Mouse (Mus musculus): ENCODE data around the gene Prss45. TPM values are rescaled to one million over a fixed set of nuclear protein-coding genes. Genes with fewer than 3 reads are reported as not detected.
A peak's percentile ranks its signal among the peaks of the same experiment; 100 is the strongest.

Prss45 gene
- total RNA-seq, 2 experiments from 2014 or later, result not detected

DNA sequence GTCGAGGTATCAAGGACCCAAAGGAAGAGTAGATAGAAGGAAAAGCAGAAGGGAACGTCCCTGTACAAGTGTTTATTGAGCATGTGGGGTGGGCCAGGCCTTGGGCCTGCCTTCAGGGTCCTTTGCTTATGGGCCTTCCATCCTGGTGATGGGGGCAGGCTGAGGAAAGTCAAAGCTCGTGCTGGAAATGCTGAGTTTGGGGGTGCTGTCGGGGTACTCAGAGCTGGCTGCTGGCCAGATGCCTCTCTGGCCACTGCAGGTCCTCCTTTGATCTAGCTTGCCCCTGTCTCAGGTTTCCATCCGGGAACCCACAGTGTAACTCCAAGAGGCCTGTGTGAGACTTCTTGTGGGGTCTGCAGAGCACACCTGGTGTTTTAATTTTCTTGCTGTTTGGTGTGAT lies 24.1 kb downstream of the Prss45 start:
- no peak for DNase-seq

DNA sequence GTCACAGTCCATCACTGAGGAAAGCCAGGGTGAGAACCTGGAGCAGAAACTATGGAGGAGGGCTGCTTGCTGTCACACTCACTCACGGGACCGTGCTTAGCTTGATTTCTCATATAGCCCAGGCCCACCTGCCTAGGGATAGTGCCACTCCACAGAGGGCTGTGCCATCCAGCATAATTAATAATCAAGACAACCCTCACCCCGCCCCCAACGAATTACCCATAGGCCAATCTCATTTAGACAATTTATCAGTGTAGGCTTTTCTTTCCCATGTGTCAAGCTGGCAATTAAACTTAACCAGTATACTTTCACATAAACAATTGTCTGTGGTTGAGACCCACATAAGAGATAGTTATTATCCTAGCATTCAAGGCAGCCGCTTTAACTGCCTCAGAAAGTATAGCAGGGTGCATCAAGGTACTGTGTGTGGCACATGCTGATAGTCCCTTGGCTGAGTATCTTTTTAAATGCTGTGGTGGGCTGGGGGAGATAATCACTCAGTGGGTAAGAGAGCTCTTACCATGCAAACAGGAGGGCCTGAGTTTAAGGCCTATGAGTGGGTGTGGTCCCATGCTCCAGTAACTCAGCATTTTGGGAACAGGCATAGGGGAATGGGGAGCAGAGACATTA lies 24.7 kb downstream of the Prss45 start:
- DNase-seq, result no peak

DNA sequence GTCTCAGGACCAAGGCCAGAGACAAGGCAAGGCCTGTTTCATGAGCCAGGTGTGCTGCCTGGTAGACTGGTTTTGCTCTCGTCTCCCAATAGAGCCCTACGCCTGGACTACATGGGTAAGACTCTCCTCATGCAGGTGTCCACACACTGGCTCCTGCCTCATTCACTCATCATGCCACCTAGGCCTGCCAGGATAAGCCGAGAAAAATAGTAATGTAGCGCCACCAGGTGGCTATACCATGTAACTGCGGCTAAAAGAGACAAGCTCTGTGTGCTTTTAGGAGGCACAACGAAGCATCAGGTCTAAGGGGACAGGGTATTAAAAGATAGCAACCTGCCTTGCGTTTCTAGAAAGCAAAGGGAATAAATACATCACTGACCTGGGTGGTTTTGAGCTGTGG lies 36.6 kb downstream of the Prss45 start:
- DNase-seq, result peak; percentile 74

DNA sequence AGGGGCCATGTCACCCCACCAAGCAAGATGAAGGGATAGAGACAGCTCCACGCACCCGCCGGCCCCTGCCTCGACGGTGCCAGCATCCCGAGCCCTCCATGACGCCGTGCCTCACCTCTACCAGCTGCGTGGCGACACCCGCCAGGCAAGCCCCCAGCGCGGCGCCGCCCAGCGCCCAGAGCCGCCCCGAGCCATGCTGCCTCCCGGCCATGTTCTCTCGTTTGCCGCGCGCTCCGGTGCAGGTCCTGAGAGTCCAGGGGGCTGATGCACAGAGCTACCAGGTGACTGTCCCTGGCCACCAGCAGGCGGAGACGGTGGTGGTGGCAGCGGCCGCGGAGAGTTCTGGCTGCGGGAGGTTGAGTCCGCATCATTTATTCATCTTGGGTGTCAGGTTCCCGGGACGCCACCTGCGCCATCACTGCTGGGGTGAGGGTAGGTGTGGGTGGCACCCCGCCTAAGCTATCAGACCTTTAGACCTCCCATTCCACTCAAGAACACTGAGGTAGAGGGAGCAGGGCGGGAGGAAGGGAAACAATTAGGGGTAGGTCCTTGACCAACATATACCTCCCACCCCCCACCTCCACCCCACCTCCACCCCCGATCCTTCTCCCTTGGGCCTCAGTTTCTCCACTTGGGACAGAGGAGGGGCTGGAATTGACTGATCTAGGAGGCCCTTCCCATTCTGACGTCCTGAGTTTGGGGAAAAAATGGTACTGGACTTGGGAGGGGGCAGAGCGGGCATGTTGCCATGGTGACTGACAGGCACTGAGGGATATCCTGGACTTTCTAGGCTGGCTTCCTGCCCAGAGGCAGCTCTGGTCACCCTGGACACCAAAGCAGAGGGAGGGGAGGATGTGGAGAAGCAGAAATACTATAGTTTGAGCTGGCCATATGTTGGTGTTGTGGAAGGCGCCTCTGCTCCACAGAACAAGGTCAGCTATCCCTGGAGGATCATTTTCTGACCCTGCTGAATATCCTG lies 39.6 kb downstream of the Prss45 start:
- DNase-seq, result peak; percentile 66

DNA sequence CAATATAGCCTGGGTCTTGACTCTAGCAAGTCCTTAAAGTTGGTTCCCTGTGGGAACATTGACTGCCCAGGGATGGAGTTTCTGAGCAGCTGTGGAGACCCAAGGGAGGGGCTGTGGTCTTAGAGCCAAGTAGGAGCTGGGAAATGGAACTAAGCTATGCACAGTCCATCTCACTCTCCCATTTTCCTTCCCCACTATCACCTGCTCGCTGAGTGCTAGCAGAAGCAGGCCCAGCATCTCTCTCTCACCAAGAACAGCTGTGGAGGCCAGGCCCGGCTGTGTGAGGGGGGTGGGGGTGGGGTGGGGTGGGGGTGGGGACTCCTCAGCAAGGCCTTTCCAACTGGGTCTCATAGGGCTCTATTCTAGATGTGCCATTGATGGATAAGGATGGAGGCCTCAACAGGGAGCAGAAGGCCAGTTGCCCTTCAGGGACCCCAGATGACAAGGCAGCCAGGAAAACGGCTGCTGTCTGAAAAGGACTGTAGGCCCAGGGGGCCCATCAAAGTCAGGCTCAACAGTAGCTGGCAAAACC lies 40.3 kb downstream of the Prss45 start:
- DNase-seq, result no peak

DNA sequence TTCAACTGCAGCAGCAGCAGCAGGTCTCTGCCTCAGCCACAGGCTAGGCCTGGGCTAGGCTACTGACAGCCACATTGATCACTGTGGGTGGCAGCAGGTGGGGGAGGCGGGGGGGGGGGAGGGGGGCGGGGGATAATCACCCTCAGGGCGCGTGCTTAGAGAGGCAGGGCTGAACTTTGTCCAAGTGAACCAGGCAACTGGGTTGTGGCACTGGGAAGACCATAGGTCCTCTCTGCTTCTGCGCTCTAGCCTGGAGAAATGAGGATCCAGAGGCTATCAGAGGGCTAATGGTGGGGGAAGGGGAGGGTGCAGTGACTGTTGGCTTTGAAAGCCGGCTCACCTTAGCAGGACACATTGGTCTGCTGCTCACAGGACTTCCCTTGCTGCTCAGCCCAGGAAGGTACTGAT lies 40.9 kb downstream of the Prss45 start:
- DNase-seq, result no peak

DNA sequence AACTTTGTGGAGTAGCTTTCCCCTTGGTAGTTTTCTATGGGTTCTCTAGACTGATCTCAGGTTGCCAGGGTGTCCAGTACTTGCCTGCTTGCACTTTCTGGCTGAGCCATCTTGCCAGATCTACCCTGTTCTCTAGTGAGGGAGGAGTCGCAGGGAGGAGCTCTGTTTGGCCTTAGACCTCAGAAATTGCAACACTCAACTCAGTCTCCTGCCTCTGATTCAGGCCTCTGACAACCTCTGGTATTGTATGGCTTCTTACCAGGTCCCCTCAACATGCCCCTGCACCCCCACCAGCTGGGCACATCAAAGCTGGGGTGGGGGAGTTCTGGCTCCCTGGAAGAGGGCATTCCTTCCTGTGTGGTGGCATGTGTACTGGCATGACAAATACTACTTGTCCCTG lies 43.0 kb downstream of the Prss45 start:
- peak; percentile 35 for DNase-seq

DNA sequence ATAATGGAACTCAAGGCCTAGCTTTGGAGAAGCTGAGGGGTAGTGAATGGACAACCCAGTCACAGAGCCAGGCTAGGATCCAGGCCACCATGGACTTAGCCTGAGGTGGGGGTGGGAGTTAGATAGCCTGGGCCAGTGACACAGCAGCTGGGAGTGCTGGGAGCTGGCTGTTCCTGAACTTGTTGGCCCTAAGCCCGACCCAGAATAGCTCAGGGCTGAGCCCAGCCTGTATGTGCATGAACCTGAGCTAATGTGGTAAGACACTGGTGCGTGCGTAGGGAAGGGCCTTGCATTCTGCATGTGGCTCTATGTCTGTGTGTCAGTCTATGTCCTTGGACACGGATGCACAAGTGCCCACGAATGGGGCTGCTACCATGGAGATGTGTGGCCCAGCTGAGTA lies 43.5 kb downstream of the Prss45 start:
- peak; percentile 80 for DNase-seq

DNA sequence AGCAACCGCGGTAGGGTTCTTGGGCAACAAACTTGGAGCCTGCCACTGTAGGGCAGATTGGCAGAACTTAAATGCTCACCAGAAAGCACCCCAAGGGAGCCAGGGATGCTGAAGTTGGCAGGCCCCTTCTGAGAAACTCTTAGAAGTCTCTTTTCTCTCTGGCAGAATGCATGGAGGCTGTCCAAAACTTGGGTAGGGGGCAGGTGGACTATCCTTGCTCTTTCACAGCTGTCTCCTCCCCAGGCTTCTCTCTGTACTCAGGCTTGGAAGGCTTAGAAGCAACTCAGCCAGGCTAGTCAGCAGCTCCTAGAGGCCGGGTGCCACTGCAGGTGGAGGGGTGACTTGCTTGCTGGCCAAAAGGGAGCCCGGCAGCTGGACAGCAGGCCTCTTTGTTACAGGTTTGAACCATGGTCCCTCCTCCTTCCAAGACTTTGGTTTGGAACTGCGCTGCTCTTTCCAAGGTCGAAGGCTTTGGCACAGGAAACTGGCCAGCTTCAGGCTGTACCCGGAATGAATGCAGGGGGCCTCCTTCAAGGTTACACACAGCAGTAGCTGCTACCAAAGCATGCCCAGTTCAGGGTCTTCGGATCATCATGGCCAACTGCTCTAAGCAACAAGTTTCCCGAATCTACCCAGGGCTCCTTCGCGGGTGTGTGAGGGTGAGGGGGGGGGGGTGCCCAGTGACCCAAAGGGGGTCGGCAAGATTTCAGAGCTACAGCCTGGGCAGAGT lies 45.0 kb downstream of the Prss45 start, which contains the start of gene Als2cl:
Gene Als2cl (plus strand): TSS at position 680 of the 730 bp plus-strand sequence.
- DNase-seq, result peak; percentile 58

DNA sequence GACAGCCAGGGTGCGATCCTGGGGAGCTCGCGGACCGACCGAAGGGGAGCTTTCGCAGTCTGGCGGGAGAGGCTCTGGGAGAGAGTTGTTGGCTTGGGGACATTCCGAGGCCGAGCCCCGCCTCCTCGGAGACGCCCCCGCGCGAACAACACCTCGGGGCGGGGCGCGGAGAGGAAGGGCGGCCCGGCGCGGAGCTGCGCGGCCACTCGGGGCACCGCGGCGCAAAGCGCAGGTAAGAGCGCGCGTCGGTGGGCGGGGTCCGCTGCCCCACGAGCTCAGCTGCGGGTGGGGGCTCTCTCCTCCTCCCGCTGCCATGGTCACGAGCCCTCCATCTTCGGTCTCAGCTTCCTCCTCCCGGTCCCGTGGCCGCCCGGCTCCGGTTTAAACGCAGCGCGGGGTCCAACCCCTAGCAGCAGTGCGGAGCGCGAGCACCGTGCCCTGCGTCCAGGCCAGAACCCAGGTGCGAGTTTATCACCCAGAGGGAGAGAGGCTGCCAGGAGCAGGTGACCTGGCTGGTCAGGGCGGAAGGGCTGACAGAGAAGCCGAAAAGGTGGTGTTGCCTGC lies 45.7 kb downstream of the Prss45 start, which contains the start of gene Tmie:
Gene Tmie (minus strand): TSS at position 116 of the 564 bp plus-strand sequence.
- peak; percentile 82 for DNase-seq

DNA sequence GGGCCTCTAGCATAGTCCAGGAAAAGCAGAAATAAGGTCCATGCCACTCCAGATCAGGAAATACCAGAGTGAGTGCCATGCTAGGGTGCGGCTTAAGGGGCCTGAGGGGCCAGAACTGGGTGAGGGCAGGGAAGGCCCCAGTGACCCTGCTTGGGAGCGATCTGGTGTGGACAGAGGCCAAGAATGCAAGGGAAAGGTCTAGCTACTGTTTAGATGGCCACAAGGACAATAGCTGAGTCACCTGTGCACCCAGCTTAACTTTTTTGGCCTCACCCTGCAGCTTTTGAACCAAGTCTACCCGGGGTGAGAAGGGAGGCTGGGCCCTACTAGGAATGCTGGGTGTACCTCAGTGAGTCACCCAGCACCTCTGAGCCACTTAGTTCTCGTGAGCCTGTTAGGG lies 46.4 kb downstream of the Prss45 start:
- peak; percentile 40 for DNase-seq

DNA sequence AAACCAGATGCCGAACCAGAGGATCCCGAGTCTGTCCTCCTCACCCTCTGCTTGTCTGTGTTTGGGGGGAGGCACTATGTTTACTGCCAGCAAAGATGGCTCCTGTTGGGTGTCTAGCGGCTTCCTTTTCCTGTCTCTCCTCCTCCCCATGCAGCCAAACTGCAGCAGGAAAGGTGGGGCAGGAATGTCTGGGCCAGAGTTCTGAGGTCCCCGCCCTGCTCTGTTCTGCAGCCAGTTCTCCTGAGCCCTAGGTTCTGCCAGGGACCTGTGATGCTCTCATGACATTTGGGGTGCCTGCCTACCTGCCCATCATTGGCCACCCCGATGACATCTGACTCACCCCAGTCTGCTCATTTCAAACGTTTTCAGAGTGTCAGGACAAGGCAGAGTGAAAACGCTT lies 47.6 kb downstream of the Prss45 start:
- DNase-seq, result peak; percentile 35

DNA sequence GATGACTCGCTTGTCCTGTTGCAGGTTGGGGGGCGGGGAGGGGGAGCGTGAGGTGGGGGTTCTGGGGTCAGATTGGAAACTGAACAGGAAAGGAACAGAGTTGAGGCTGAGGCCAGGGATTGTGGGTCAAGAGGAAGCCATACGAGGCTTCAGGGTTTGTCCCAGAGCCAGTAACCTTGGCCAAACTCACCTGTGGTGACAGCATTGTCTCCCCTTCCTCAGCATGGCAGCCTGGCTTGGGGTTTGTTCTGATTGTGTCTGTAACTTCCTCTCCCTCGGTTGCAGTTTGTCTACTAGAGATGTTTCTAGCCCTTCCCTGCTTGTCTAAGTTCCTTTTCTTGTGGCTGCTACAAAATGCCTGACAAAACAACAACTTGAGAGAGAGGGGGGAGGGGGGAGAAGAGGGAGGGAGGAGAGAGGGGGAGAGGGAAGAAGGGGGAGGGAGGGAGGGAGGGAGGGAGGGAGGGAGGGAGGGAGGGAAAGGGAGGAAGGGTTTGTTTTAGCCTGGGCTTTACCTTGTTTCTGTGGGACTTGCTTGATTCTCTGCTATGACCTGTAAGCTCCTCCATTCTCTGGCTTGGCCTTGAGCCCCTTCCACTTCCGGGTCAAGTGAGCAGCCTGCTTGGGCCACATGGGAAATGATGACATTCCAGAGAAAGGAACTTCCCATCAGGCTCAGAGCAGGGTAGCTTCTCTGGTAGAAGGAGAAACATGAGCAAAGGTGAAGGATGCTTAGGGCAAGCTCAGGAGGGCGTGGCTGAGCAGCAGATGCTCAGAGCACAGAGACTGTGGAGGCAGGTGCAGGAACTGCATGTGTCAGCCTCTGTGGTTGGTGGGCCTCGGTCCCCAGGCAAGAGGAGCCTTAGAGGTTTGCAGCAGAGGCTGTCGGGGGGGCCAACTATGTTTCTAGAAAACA lies 53.3 kb downstream of the Prss45 start:
- DNase-seq, result no peak

DNA sequence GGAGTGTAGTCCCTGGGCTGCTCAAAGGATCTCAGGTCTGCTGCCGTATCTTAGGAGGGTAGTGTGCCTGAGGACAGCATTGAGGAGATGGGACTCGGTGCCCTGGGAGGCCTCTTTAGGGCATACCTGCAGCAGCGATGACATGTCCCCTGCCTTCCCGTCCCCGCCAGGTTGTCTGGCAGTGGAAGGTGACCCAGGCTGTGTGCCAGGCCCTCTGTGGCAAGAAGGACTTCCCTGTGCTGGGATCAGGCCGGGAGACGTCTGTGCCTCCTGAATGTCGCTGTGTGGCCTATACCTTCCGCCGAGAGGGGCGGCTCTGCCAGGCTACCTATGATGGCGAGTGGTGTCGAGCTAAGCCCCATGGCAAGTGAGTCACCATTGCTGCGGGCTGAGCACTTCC lies 54.5 kb downstream of the Prss45 start:
- no peak for DNase-seq

DNA sequence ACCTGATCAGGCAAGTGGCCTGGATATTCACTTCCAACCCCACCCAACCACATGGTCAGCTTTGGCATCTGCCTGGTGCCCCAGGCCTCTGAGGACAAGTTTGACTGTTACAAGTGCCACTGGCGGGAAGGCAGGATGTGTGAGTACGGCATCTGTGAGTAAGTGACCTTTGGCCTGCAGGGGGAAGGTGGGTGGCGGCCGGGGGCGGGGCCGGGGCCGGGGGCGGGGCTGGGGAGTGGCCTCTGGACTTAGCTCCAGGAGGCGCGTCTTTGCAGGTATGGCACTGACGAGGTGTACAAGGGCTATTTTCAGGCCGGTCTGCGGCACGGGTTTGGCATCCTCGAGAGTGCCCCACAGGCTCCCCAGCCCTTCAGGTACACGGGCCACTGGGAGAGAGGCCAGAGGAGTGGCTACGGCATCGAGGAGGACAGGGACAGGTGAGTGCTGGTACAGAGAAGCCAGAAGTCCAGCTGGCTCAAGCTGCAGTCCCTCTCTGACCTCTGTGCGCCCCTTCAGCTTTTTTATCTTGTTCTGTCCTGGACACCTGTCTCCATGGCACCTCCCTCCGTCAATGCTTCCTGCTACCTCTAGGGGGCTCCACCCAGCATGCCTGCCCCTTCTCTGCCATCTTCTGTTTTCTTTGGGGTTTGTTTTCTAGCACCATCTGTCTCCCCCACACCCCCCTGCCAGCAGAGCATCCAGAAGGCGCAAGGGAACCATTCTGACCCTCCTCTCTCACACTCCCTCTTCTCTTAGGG lies 55.8 kb downstream of the Prss45 start:
- DNase-seq, result no peak

Other genes starting within 250 kb of the Prss45 start
- 1 to 10 TPM; 7.7 to 9.8 TPM for gene Nradd, start 210.1 kb upstream of the Prss45 start, total RNA-seq (2021)
- gene Nbeal2, start 180.4 kb upstream of the Prss45 start, total RNA-seq (2021), result 10 to 100 TPM in 1 of 2 experiments, 1 to 10 TPM in 1; 8.2 to 12.0 TPM
- 10 to 100 TPM; 64.3 to 66.0 TPM for gene Ccdc12, start 178.1 kb upstream of the Prss45 start, total RNA-seq (2021)
- 10 to 100 TPM; 10.6 to 78.0 TPM for gene Myl3, start 92.7 kb upstream of the Prss45 start, total RNA-seq (2021)
- 10 to 100 TPM; 13.4 to 13.9 TPM for gene Pth1r, start 87.4 kb upstream of the Prss45 start, total RNA-seq (2021)
- gene Prss42, start 36.4 kb upstream of the Prss45 start, total RNA-seq (2021), result not detected
- gene Prss44, start 20.6 kb upstream of the Prss45 start, total RNA-seq (2021), result not detected
- not detected for gene Prss43, start 7.9 kb upstream of the Prss45 start, total RNA-seq (2021)
- gene Prss46, start 9.9 kb downstream of the Prss45 start, total RNA-seq (2021), result not detected
- gene Prss50, start 23.4 kb downstream of the Prss45 start, total RNA-seq (2021), result under 1 TPM in 1 of 2 experiments, not detected in 1; 0.67 TPM
- 10 to 100 TPM; 16.4 to 18.2 TPM for gene Als2cl, start 45.3 kb downstream of the Prss45 start, total RNA-seq (2021)
- gene Tmie, start 45.5 kb downstream of the Prss45 start, total RNA-seq (2021), result 1 to 10 TPM; 1.9 to 5.6 TPM
- not detected for gene Fam240a, start 82.3 kb downstream of the Prss45 start, total RNA-seq (2021)
- gene Tdgf1, start 111.6 kb downstream of the Prss45 start, total RNA-seq (2021), result not detected
- gene Lrrc2, start 117.0 kb downstream of the Prss45 start, total RNA-seq (2021), result 1 to 10 TPM; 2.2 to 5.4 TPM
- 10 to 100 TPM in 1 of 2 experiments, 1 to 10 TPM in 1; 7.5 to 10.3 TPM for gene Rtp3, start 156.0 kb downstream of the Prss45 start, total RNA-seq (2021)
- gene Ltf, start 184.7 kb downstream of the Prss45 start, total RNA-seq (2021), result 10 to 100 TPM; 14.8 to 15.6 TPM
- gene Ccrl2, start 222.9 kb downstream of the Prss45 start, total RNA-seq (2021), result 1 to 10 TPM; 3.4 to 4.8 TPM

All from adrenal gland, postnatal 10 days (tissue).